Mouse (Mus musculus): ENCODE results near the gene Qpctl. TPM values are rescaled to one million over a fixed set of nuclear protein-coding genes. Genes with fewer than 3 reads are reported as not detected.
A peak's percentile ranks its signal among the peaks of the same experiment; 100 is the strongest.

Gene Qpctl
- polyA plus RNA-seq, 1 experiment from 2014 or later = 24.5 TPM

GRCm38 (mm10) chr7:19147497-19148045 lies 1.5 kb downstream of the Qpctl start:
- H3K9me3 ChIP-seq (replicated peaks) = no peaks in the 10 kb centered on the region
- H3K9ac ChIP-seq (replicated peaks) = no peak overlapping the region

GRCm38 (mm10) chr7:19146793-19147192 lies 2.3 kb downstream of the Qpctl start:
- no peak overlapping the region for H3K9ac ChIP-seq (replicated peaks)

More at GRCm38 (mm10) chr7:19147497-19148045, 1.5 kb downstream of the Qpctl start:
- Histone ChIP-seq H3K4me2 (peak overlapping the region; percentile 74), H3K27me3 (replicated peaks) (no peaks in the 10 kb centered on the region), H3K27ac (replicated peaks) (no peak overlapping the region), H3K4me1 (peaks cover 30% of the 10 kb centered on the region), H3K4me3 (replicated peaks) (0 out of 2 replicates have a peak overlapping the region, but pooled peaks have one; percentile 64), H3K36me3 (peaks cover 14% of the 10 kb centered on the region)
- WGBS = 58% methylated on average over 6 of the region's 6 CpGs
- no peak for ATAC-seq (ENCODE audit: low FRiP score)

GRCm38 (mm10) chr7:19137380-19137779 lies 11.7 kb downstream of the Qpctl start:
- H3K27ac ChIP-seq (replicated peaks) = no peak overlapping the region
- H3K9me3 ChIP-seq (replicated peaks) = no peaks in the 10 kb centered on the region
- 59% methylated on average over 5 of the region's 5 CpGs for WGBS
- H3K4me1 ChIP-seq = 0 out of 2 replicates have a peak, but pooled peaks cover 4% of the 10 kb centered on the region
- no peak overlapping the region for H3K9ac ChIP-seq (replicated peaks)
- no peaks in the 10 kb centered on the region for H3K27me3 ChIP-seq (replicated peaks)
- no peak overlapping the region for H3K4me2 ChIP-seq
- no peak for ATAC-seq (ENCODE audit: low FRiP score)
- H3K4me3 ChIP-seq (replicated peaks) = no peak overlapping the region
- peaks cover 68% of the 10 kb centered on the region for H3K36me3 ChIP-seq

More at GRCm38 (mm10) chr7:19146793-19147192, 2.3 kb downstream of the Qpctl start:
- 90% methylated on average over 10 of the region's 10 CpGs for WGBS
- Histone ChIP-seq H3K27ac (replicated peaks) (no peak overlapping the region), H3K4me1 (peaks cover 30% of the 10 kb centered on the region), H3K9me3 (replicated peaks) (no peaks in the 10 kb centered on the region), H3K4me2 (no peak overlapping the region), H3K4me3 (replicated peaks) (no peak overlapping the region), H3K36me3 (peaks cover 12% of the 10 kb centered on the region), H3K27me3 (replicated peaks) (no peaks in the 10 kb centered on the region)
- ATAC-seq (ENCODE audit: low FRiP score) = no peak

- WGBS = 92% methylated on average over 38 of the region's 38 CpGs
- Histone ChIP-seq H3K9me3 (replicated peaks) (no peaks in the 10 kb centered on the region), H3K4me1 (peaks cover 8% of the 10 kb centered on the region), H3K36me3 (peaks cover 64% of the 10 kb centered on the region), H3K9ac (replicated peaks) (no peak overlapping the region), H3K4me3 (replicated peaks) (no peak overlapping the region), H3K27ac (replicated peaks) (no peak overlapping the region), H3K27me3 (replicated peaks) (no peaks in the 10 kb centered on the region), H3K4me2 (no peak overlapping the region)
- no peak for ATAC-seq (ENCODE audit: low FRiP score)
Observed at GRCm38 (mm10) chr7:19136673-19137334, 12.3 kb downstream of the Qpctl start.

GRCm38 (mm10) chr7:19136168-19136567 lies 12.9 kb downstream of the Qpctl start:
- Histone ChIP-seq H3K27ac (replicated peaks) (no peak overlapping the region), H3K9ac (replicated peaks) (no peak overlapping the region), H3K4me1 (peaks cover 10% of the 10 kb centered on the region), H3K4me2 (no peak overlapping the region), H3K9me3 (replicated peaks) (no peaks in the 10 kb centered on the region), H3K4me3 (replicated peaks) (no peak overlapping the region), H3K36me3 (peaks cover 60% of the 10 kb centered on the region), H3K27me3 (replicated peaks) (no peaks in the 10 kb centered on the region)
- ATAC-seq (ENCODE audit: low FRiP score) = no peak
- 94% methylated on average over 13 of the region's 13 CpGs for WGBS

- ATAC-seq (ENCODE audit: low FRiP score) = peak; percentile 98
- WGBS = 0% methylated on average over 39 of the region's 39 CpGs
- H3K27me3 ChIP-seq (replicated peaks) = no peaks in the 10 kb centered on the region
- H3K4me2 ChIP-seq = peak overlapping the region; percentile 66
- H3K4me1 ChIP-seq = peaks cover 19% of the 10 kb centered on the region
- H3K4me3 ChIP-seq (replicated peaks) = peak overlapping the region; percentile 50
- H3K9me3 ChIP-seq (replicated peaks) = no peaks in the 10 kb centered on the region
- H3K36me3 ChIP-seq = peaks cover 13% of the 10 kb centered on the region
- peak overlapping the region; percentile 52 for H3K9ac ChIP-seq (replicated peaks)
- peak overlapping the region; percentile 90 for H3K27ac ChIP-seq (replicated peaks)
Observed at GRCm38 (mm10) chr7:19131324-19131848, 17.7 kb downstream of the Qpctl start.

GRCm38 (mm10) chr7:19130657-19131056 lies 18.4 kb downstream of the Qpctl start:
- peak overlapping the region; percentile 43 for H3K9ac ChIP-seq (replicated peaks)
- ATAC-seq (ENCODE audit: low FRiP score) = no peak
- peaks cover 6% of the 10 kb centered on the region for H3K36me3 ChIP-seq
- no peaks in the 10 kb centered on the region for H3K27me3 ChIP-seq (replicated peaks)
- H3K4me1 ChIP-seq = peaks cover 19% of the 10 kb centered on the region
- peak overlapping the region; percentile 66 for H3K4me2 ChIP-seq
- no peaks in the 10 kb centered on the region for H3K9me3 ChIP-seq (replicated peaks)
- WGBS = 24% methylated on average over 4 of the region's 4 CpGs
- H3K27ac ChIP-seq (replicated peaks) = peak overlapping the region; percentile 90
- H3K4me3 ChIP-seq (replicated peaks) = peak overlapping the region; percentile 50

GRCm38 (mm10) chr7:19129396-19129795 lies 19.7 kb downstream of the Qpctl start:
- Histone ChIP-seq H3K4me2 (no peak overlapping the region), H3K27me3 (replicated peaks) (no peaks in the 10 kb centered on the region), H3K36me3 (no peaks in the 10 kb centered on the region), H3K27ac (replicated peaks) (no peak overlapping the region), H3K4me1 (peaks cover 19% of the 10 kb centered on the region), H3K9me3 (replicated peaks) (no peaks in the 10 kb centered on the region), H3K9ac (replicated peaks) (no peak overlapping the region), H3K4me3 (replicated peaks) (no peak overlapping the region)
- WGBS = 95% methylated on average over 5 of the region's 5 CpGs
- no peak for ATAC-seq (ENCODE audit: low FRiP score)

- 94% methylated on average over 5 of the region's 5 CpGs for WGBS
- Histone ChIP-seq H3K9ac (replicated peaks) (no peak overlapping the region), H3K27me3 (replicated peaks) (no peaks in the 10 kb centered on the region), H3K4me2 (no peak overlapping the region), H3K4me1 (peaks cover 18% of the 10 kb centered on the region), H3K9me3 (replicated peaks) (no peaks in the 10 kb centered on the region), H3K4me3 (replicated peaks) (no peak overlapping the region), H3K36me3 (no peaks in the 10 kb centered on the region), H3K27ac (replicated peaks) (no peak overlapping the region)
- no peak for ATAC-seq (ENCODE audit: low FRiP score)
Observed at GRCm38 (mm10) chr7:19127744-19128143, 21.3 kb downstream of the Qpctl start.

- WGBS = 89% methylated on average over 6 of the region's 6 CpGs
- H3K27me3 ChIP-seq (replicated peaks) = no peaks in the 10 kb centered on the region
- no peaks in the 10 kb centered on the region for H3K36me3 ChIP-seq
- peaks cover 19% of the 10 kb centered on the region for H3K4me1 ChIP-seq
- no peak overlapping the region for H3K4me3 ChIP-seq (replicated peaks)
- no peak overlapping the region for H3K4me2 ChIP-seq
- no peak overlapping the region for H3K9ac ChIP-seq (replicated peaks)
- no peaks in the 10 kb centered on the region for H3K9me3 ChIP-seq (replicated peaks)
- H3K27ac ChIP-seq (replicated peaks) = no peak overlapping the region
- ATAC-seq (ENCODE audit: low FRiP score) = no peak
Observed at GRCm38 (mm10) chr7:19124713-19125112, 24.4 kb downstream of the Qpctl start.

- WGBS = 97% methylated on average over 4 of the region's 4 CpGs
- Histone ChIP-seq H3K27ac (replicated peaks) (no peak overlapping the region), H3K4me3 (replicated peaks) (no peak overlapping the region), H3K36me3 (no peaks in the 10 kb centered on the region), H3K9me3 (replicated peaks) (no peaks in the 10 kb centered on the region), H3K27me3 (replicated peaks) (no peaks in the 10 kb centered on the region), H3K4me1 (peaks cover 34% of the 10 kb centered on the region), H3K9ac (replicated peaks) (no peak overlapping the region), H3K4me2 (no peak overlapping the region)
- ATAC-seq (ENCODE audit: low FRiP score) = no peak
Observed at GRCm38 (mm10) chr7:19121686-19122085, 27.4 kb downstream of the Qpctl start.
